Mouse (Mus musculus): ENCODE measurements around the gene Gm7861. TPM values are rescaled to one million over a fixed set of nuclear protein-coding genes. Genes with fewer than 3 reads are reported as not detected.
"Not testable (repeated sequence)": the region's sequence is repeated elsewhere in the genome, so short reads cannot be mapped to it uniquely, and the experiment has no call there.

Gene Gm7861
- not detected for total RNA-seq (2021)
- long read RNA-seq, experiment 1: 0 reads
- long read RNA-seq, experiment 2: 0 reads

DNA sequence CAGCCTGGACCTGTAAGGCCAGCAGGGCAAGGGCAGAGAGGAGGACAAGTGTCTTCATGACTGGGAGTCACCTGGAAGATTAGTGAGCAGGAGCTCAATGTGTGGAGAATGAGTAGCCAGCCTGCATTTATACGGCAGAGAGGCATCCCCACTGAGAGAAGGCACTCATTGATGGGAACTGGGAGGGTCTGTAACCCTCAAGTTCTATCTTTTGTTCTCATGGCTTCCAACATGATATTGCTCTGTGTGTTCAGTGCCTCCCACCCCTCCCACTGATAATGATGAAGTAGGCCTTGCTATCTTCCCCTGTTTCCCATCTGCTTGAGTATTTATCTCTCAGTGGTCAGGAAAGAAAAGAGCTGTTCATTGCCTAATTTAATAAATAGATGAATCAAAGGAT lies at the start of gene Gm7861:
Gm7861 (minus strand) TSS at position 101 of the 400 bp plus-strand sequence.
- intact Hi-C loops (cut with DNase I; ENCODE audit: low total_unique reads); DNase-seq: not testable (repeated sequence)

DNA sequence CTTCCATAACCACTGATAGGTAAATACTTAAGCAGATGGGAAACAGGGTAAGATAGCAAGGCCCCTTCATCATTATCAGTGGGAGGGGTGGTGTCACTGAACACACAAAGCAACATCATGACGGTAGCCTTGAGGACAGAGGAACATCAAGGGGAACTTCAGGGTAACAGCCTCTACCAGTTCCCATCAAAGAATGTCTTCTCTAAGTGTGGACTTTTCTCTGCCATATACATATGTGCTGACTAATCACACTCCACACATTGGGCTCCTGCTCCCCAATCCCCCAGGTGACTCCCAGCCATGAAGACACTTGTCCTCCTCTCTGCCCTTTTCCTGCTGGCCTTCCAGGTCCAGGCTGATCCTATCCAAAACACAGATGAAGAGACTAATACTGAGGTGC lies 23.6 kb upstream of the Gm7861 start, which contains the start of gene Defa26:
Defa26 (plus strand) TSS at position 301 of the 400 bp plus-strand sequence.
- DNase-seq; intact Hi-C loops (cut with DNase I; ENCODE audit: low total_unique reads): not testable (repeated sequence)

DNA sequence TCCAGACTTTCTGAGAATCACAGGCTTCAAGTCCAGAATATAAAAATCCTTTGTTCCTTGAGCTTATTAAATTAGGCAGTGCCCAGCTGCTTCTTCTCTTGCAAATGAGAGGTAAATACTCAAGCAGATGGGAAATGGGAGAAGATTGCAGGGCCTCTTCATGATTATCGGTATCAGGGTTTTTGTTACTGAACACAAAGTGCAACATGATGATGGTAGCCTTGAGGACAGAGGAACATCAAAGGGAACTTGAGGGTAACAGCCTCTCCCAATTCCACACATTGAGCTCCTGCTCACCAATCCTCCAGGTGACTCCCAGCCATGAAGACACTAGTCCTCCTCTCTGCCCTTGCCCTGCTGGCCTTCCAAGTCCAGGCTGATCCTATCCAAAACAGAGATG lies 11.6 kb downstream of the Gm7861 start, which contains the start of gene Defa28:
Defa28 (plus strand) TSS at position 301 of the 400 bp plus-strand sequence.
- DNase-seq; intact Hi-C loops (cut with DNase I; ENCODE audit: low total_unique reads): not testable (repeated sequence)

DNA sequence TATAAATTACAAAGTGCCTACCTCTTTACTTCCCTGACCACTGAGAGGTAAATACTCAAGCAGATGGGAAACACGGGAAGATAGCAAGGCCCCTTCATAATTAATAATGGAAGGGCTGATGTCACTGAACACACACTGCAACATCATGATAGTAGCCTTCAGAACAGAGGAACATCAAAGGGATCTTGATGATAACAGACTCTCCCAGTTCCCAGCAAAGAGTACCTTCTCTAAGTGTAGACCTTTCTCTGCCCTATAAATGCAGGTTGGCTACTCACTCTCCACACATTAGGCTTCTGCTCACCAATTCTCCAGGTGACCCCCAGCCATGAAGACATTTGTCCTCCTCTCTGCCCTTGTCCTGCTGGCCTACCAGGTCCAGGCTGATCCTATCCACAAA lies 29.2 kb downstream of the Gm7861 start, which contains the start of gene Defa37:
Defa37 (plus strand) TSS at position 301 of the 400 bp plus-strand sequence.
- DNase-seq; intact Hi-C loops (cut with DNase I; ENCODE audit: low total_unique reads): not testable (repeated sequence)

Other genes starting within 250 kb of the Gm7861 start
- not detected for gene Defa2, start 216.0 kb downstream of the Gm7861 start, total RNA-seq (2021)
- not detected for gene Defa33, start 202.7 kb downstream of the Gm7861 start, total RNA-seq (2021)
- gene Defa36, start 167.1 kb downstream of the Gm7861 start, total RNA-seq (2021): not detected
- gene Gm7849, start 137.9 kb downstream of the Gm7861 start, total RNA-seq (2021): not detected
- gene Defa20, start 85.2 kb downstream of the Gm7861 start, total RNA-seq (2021): not detected
- gene Defa32, start 65.5 kb downstream of the Gm7861 start, total RNA-seq (2021): not detected
- not detected for gene Defa37, start 29.1 kb downstream of the Gm7861 start, total RNA-seq (2021)
- not detected for gene Defa28, start 11.5 kb downstream of the Gm7861 start, total RNA-seq (2021)
- gene Defa26, start 23.7 kb upstream of the Gm7861 start, total RNA-seq (2021): not detected
- gene Defa17, start 61.3 kb upstream of the Gm7861 start, total RNA-seq (2021): not detected
- gene Defa34, start 71.3 kb upstream of the Gm7861 start, total RNA-seq (2021): not detected
- gene AY761184, start 109.1 kb upstream of the Gm7861 start, total RNA-seq (2021): not detected
- gene Defa24, start 140.0 kb upstream of the Gm7861 start, total RNA-seq (2021): not detected
- not detected for gene Defb50, start 229.0 kb upstream of the Gm7861 start, total RNA-seq (2021)
- not detected for gene Defb2, start 245.4 kb upstream of the Gm7861 start, total RNA-seq (2021)

Measured in gastrocnemius, postnatal 14 days (tissue).